Mouse (Mus musculus) heart, embryonic 12.5 days (tissue): ENCODE data around the gene Tpm1. TPM values are rescaled to one million over a fixed set of nuclear protein-coding genes. Genes with fewer than 3 reads are reported as not detected.

Experiments used
- ATAC-seq: fragments of 200-750 bp; cut with Nextera tagmentation; 2 replicates; pipeline ENCODE4 v1.8.0; 2017; ENCODE audit warnings: moderate TSS enrichment, moderate library complexity; ENCODE audit not compliant: insufficient number of reproducible peaks, low FRiP score
- H3K27ac ChIP-seq: fragments of 300-500 bp; sonication (generic); 2 replicates; pipeline ENCODE4 v1.5.1; 2016; ENCODE audit warnings: mild to moderate bottlenecking, moderate library complexity; ENCODE audit not compliant: poor library complexity, severe bottlenecking
- H3K27me3 ChIP-seq: fragments of 300-500 bp; sonication (generic); replicated peaks from 2 replicates; pipeline ENCODE4 v1.6.1; 2016; ENCODE audit warnings: mild to moderate bottlenecking, moderate library complexity
- H3K36me3 ChIP-seq: fragments of 300-500 bp; sonication (generic); 2 replicates; pipeline ENCODE4 v1.6.1; 2016; ENCODE audit warnings: mild to moderate bottlenecking, moderate library complexity
- H3K4me1 ChIP-seq: fragments of 300-500 bp; sonication (generic); replicated peaks from 2 replicates; pipeline ENCODE4 v1.6.1; 2016; ENCODE audit warnings: mild to moderate bottlenecking
- H3K4me2 ChIP-seq: fragments of 300-500 bp; sonication (generic); 2 replicates; pipeline ENCODE4 v1.6.1; 2016; ENCODE audit warnings: mild to moderate bottlenecking, moderate library complexity
- H3K4me3 ChIP-seq: fragments of 300-500 bp; sonication (generic); 2 replicates; pipeline ENCODE4 v1.5.1; 2016; ENCODE audit warnings: mild to moderate bottlenecking
- H3K9ac ChIP-seq: fragments of 300-500 bp; sonication (generic); 2 replicates; pipeline ENCODE4 v1.6.1; 2016; ENCODE audit warnings: mild to moderate bottlenecking, moderate library complexity
- H3K9me3 ChIP-seq: fragments of 300-500 bp; sonication (generic); replicated peaks from 2 replicates; pipeline ENCODE4 v1.6.1; 2016; ENCODE audit warnings: mild to moderate bottlenecking, moderate library complexity
- WGBS: fragments of 180-500 bp; shearing (Covaris S2); methylation state at CpG from one replicate; pipeline ENCODE4 v1.1.7; 2016; 5-methylcytosine and 5-hydroxymethylcytosine counted together
- polyA plus RNA-seq: library from polyadenylated mRNA; unstranded; fragments of >200 nt; fragmentation: Nextera tagmentation; extraction: Ambion mirVana; gene quantifications from 2 replicates; pipeline ENCODE4 v1.2.1, GENCODE M21; 2016

The Tpm1 gene
- polyA plus RNA-seq, 1 experiment from 2014 or later: 4,565 TPM

- Histone ChIP-seq H3K4me1 (peaks cover 17% of the 10 kb centered on the region), H3K9ac (no peak overlapping the region), H3K36me3 (no peaks in the 10 kb centered on the region)
Observed at GRCm38 (mm10) chr9:67072182-67072581, 23.0 kb upstream of the Tpm1 start.

DNA sequence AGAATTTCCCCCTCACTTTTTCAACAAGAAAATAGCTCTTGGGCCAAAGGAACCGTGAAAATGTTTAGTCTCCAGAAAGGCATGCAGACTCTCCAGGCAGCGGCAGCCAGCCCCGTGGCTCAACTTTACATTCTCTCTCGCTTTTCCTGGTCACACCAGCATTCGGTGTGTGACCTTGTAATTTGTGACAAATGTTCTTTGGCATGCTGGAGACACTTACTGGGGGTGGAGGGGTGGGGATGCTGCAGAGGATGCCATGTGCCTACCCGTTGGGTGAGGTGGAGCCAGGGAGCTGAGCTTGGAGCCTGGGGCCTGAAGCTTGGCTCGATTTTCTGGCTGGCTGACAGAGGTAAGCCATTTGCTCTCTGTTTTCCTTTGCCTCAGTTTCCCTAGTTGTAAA lies 22.4 kb upstream of the Tpm1 start:
- no peak overlapping the region for H3K9ac ChIP-seq
- H3K4me3 ChIP-seq: no peak overlapping the region
- peaks cover 14% of the 10 kb centered on the region for H3K4me1 ChIP-seq
- no peak for ATAC-seq
- peak overlapping the region; percentile 58 for H3K27ac ChIP-seq
- 26% methylated on average over 7 of the region's 7 CpGs for WGBS
- H3K36me3 ChIP-seq: no peaks in the 10 kb centered on the region
- no peaks in the 10 kb centered on the region for H3K27me3 ChIP-seq
- H3K4me2 ChIP-seq: no peak overlapping the region; the same call in 1 of the 2 replicates
- H3K9me3 ChIP-seq: no peaks in the 10 kb centered on the region

More at GRCm38 (mm10) chr9:67072182-67072581, 23.0 kb upstream of the Tpm1 start:
- Histone ChIP-seq H3K27ac (no peak overlapping the region), H3K4me2 (no peak overlapping the region), H3K27me3 (no peaks in the 10 kb centered on the region), H3K9me3 (no peaks in the 10 kb centered on the region), H3K4me3 (no peak overlapping the region)
- 53% methylated on average over 2 of the region's 2 CpGs for WGBS
- no peak for ATAC-seq

DNA sequence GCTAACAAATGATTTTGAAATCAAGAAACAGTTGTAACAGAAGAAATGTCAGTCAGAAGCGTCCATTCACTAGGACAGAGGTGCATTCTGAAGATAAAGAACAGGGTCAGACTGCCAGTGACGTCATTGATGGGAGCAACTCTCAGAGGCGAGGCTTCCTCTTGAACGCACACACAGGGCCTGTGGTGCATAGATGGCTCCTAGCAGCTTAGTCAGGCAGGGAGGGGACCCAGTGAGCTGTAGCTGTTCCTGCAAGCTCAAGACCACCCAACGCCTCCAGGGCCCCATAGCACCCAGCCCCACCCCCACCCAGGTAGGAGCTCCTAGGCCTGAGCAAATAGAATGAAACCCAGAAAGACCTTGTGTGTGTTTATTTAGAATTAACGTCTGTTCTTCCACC lies 21.9 kb upstream of the Tpm1 start:
- H3K27me3 ChIP-seq: no peaks in the 10 kb centered on the region
- ATAC-seq: no peak
- no peak overlapping the region for H3K4me3 ChIP-seq
- 21% methylated on average over 6 of the region's 6 CpGs for WGBS
- no peaks in the 10 kb centered on the region for H3K9me3 ChIP-seq
- H3K4me1 ChIP-seq: peaks cover 14% of the 10 kb centered on the region
- H3K4me2 ChIP-seq: no peak overlapping the region
- H3K36me3 ChIP-seq: no peaks in the 10 kb centered on the region
- no peak overlapping the region for H3K9ac ChIP-seq
- peak overlapping the region; percentile 58 for H3K27ac ChIP-seq

- no peaks in the 10 kb centered on the region for H3K36me3 ChIP-seq
- no peaks in the 10 kb centered on the region for H3K9me3 ChIP-seq
- H3K27me3 ChIP-seq: no peaks in the 10 kb centered on the region
- peaks cover 13% of the 10 kb centered on the region for H3K4me1 ChIP-seq
- 85% methylated on average over 6 of the region's 6 CpGs for WGBS
- no peak overlapping the region for H3K4me3 ChIP-seq
- no peak overlapping the region for H3K27ac ChIP-seq
- H3K4me2 ChIP-seq: no peak overlapping the region
- no peak for ATAC-seq
- no peak overlapping the region for H3K9ac ChIP-seq
Observed at GRCm38 (mm10) chr9:67066616-67067015, 17.4 kb upstream of the Tpm1 start.

GRCm38 (mm10) chr9:67059714-67060113 lies 10.5 kb upstream of the Tpm1 start:
- 37% methylated on average over 12 of the region's 12 CpGs for WGBS
- H3K9me3 ChIP-seq: no peaks in the 10 kb centered on the region
- no peak overlapping the region for H3K9ac ChIP-seq
- no peaks in the 10 kb centered on the region for H3K27me3 ChIP-seq
- peak overlapping the region; percentile 36; the same call in 1 of the 2 replicates for H3K27ac ChIP-seq
- no peak for ATAC-seq
- no peak overlapping the region for H3K4me3 ChIP-seq
- H3K36me3 ChIP-seq: no peaks in the 10 kb centered on the region
- H3K4me2 ChIP-seq: peak overlapping the region; percentile 32; the same call in 1 of the 2 replicates
- H3K4me1 ChIP-seq: peaks cover 19% of the 10 kb centered on the region

GRCm38 (mm10) chr9:67058366-67058765 lies 9.2 kb upstream of the Tpm1 start:
- H3K9ac ChIP-seq: no peak overlapping the region
- WGBS: 73% methylated on average over 6 of the region's 6 CpGs

DNA sequence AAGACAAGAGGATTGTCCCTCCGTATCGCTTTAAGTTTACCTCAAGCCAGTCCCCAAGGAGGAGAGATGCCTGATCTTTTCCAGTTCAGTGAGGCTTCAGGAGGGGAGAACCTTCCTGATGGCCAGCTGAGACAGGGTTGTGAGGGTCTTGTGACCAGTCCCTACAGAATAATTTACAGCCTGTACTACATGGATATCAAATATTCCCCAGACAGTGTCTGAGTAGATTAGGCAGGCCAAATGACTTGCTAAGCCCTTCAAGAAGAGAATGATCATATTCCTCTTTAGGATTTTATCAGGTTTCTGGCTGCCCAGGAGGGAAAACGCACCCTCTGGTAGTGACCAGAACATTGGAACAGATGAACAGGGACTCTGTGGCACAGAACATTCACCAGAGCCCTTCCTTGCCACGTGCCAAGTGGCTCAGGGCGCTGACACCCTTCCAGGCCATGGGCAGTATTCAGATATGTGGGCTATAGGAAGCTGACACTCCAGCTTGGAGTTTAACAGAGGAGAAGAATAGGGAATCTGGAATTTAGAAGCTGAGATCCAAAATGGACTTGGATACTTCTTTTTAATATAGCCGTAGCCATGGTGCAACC lies 1.6 kb upstream of the Tpm1 start:
- 71% methylated on average over 6 of the region's 6 CpGs for WGBS
- H3K4me1 ChIP-seq: peaks cover 16% of the 10 kb centered on the region
- H3K36me3 ChIP-seq: 0 out of 2 replicates have a peak, but pooled peaks cover 3% of the 10 kb centered on the region
- peak overlapping the region; percentile 27; the same call in 1 of the 2 replicates for H3K9ac ChIP-seq
- peak overlapping the region; percentile 20; the same call in 1 of the 2 replicates for H3K27ac ChIP-seq
- no peaks in the 10 kb centered on the region for H3K27me3 ChIP-seq
- no peaks in the 10 kb centered on the region for H3K9me3 ChIP-seq
- no peak for ATAC-seq
- H3K4me3 ChIP-seq: no peak overlapping the region
- H3K4me2 ChIP-seq: peak overlapping the region; percentile 35; the same call in 1 of the 2 replicates

More at GRCm38 (mm10) chr9:67058366-67058765, 9.2 kb upstream of the Tpm1 start:
- Histone ChIP-seq H3K4me3 (no peak overlapping the region), H3K27ac (0 out of 2 replicates have a peak overlapping the region, but pooled peaks have one; percentile 25), H3K4me1 (peaks cover 19% of the 10 kb centered on the region), H3K4me2 (no peak overlapping the region), H3K9me3 (no peaks in the 10 kb centered on the region), H3K27me3 (no peaks in the 10 kb centered on the region), H3K36me3 (no peaks in the 10 kb centered on the region)
- no peak for ATAC-seq

- WGBS: 25% methylated on average over 7 of the region's 7 CpGs
- Histone ChIP-seq H3K27me3 (no peaks in the 10 kb centered on the region), H3K4me3 (peak overlapping the region; percentile 88), H3K36me3 (peaks cover 7% of the 10 kb centered on the region; the same call in 1 of the 2 replicates), H3K4me1 (peaks cover 19% of the 10 kb centered on the region), H3K9me3 (no peaks in the 10 kb centered on the region), H3K4me2 (peak overlapping the region; percentile 84), H3K9ac (peak overlapping the region; percentile 99), H3K27ac (peak overlapping the region; percentile 97)
- ATAC-seq: no peak
Observed at GRCm38 (mm10) chr9:67049836-67050235, 630 bp upstream of the Tpm1 start.

DNA sequence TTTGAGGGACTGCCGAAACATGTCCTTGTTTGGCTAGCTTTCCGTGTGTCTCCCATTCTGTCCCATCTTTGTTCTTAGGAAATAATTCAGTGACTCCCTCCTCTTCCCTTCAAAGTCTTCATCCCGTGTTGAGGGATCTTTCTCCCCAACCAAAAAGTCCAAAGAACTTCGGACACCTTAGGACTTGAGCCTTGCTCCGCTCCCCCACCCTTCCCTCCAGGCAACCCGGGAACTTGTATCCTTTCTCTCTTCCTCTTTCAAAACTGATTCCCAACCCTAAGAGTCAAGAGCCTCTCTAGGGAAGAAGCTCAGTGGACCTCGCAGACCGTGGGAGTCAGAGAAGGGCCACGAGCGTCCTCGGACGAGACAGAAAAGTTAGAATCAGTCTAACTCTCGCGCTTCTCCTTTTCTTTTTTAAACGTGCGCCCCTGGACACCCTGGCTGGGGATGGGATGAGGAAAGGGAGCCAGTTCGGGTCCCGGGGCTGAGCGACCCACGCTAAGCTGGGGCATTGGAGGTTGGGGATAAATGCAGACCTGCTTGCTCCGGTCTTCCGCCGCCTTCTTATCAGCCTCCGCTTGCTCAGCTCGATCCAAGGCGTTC lies 622 bp downstream of the Tpm1 start:
- Histone ChIP-seq H3K27ac (peak overlapping the region; percentile 97), H3K9me3 (no peaks in the 10 kb centered on the region), H3K4me3 (peak overlapping the region; percentile 88), H3K9ac (peak overlapping the region; percentile 99), H3K4me1 (peaks cover 24% of the 10 kb centered on the region), H3K36me3 (peaks cover 9% of the 10 kb centered on the region), H3K4me2 (peak overlapping the region; percentile 84), H3K27me3 (no peaks in the 10 kb centered on the region)
- under 1% methylated on average over 26 of the region's 26 CpGs for WGBS
- no peak for ATAC-seq

GRCm38 (mm10) chr9:67047606-67048482 lies 1.4 kb downstream of the Tpm1 start:
- no peaks in the 10 kb centered on the region for H3K27me3 ChIP-seq
- peak overlapping the region; percentile 97 for H3K27ac ChIP-seq
- peaks cover 24% of the 10 kb centered on the region for H3K4me1 ChIP-seq
- peak overlapping the region; percentile 99 for H3K9ac ChIP-seq
- ATAC-seq: no peak
- peak overlapping the region; percentile 88 for H3K4me3 ChIP-seq
- H3K36me3 ChIP-seq: peaks cover 14% of the 10 kb centered on the region
- no peaks in the 10 kb centered on the region for H3K9me3 ChIP-seq
- WGBS: under 1% methylated on average over 50 of the region's 50 CpGs
- peak overlapping the region; percentile 84 for H3K4me2 ChIP-seq
